Mouse (Mus musculus) CH12.LX (cell line): Measurements from ENCODE around the gene Olfr1163. TPM values are rescaled to one million over a fixed set of nuclear protein-coding genes. Genes with fewer than 3 reads are reported as not detected.

Experiments
- DNase-seq: peaks from one replicate; pipeline ENCODE4 v3.0.0-alpha.2; 2013; ENCODE audit errors: extremely low read depth
- H3K27ac ChIP-seq: 2 replicates; pipeline ENCODE4 v1.5.1; 2012; ENCODE audit warnings: low read depth, mild to moderate bottlenecking, control low read depth, moderate library complexity; ENCODE audit not compliant: insufficient read depth
- H3K27me3 ChIP-seq: replicated peaks from 2 replicates; pipeline ENCODE3; 2012; ENCODE audit warnings: inconsistent platforms
- H3K36me3 ChIP-seq, 2 experiments: replicated peaks in 1 of 2; 2 replicates each; pipeline versions ENCODE3 to v1.6.1; 2012; ENCODE audit warnings: inconsistent platforms in 1 of 2, low read length in 1 of 2, mild to moderate bottlenecking in 1 of 2, mixed read lengths in 1 of 2, moderate library complexity in 1 of 2; ENCODE audit not compliant: control insufficient read depth in 1 of 2, insufficient read depth in 1 of 2
- H3K4me1 ChIP-seq, 2 experiments: 2 replicates each; pipeline ENCODE4 v1.6.1; 2012; ENCODE audit warnings: inconsistent platforms in 1 of 2, moderate library complexity in 1 of 2; ENCODE audit not compliant: insufficient read depth in 2 of 2, control insufficient read depth in 1 of 2
- H3K4me2 ChIP-seq: 2 replicates; pipeline ENCODE4 v1.6.1; 2012; ENCODE audit warnings: low read depth, mild to moderate bottlenecking, control low read depth; ENCODE audit not compliant: poor library complexity, insufficient read depth, severe bottlenecking
- H3K4me3 ChIP-seq, 3 experiments: fragments of 150-350 bp in 1 of 3; sonication (generic) in 1 of 3; replicated peaks in 1 of 3; 2 replicates each; pipeline versions ENCODE3 to v1.5.1; 2011 to 2012; ENCODE audit warnings: low read depth in 2 of 3, low read length in 2 of 3, mild to moderate bottlenecking in 2 of 3, moderate library complexity in 2 of 3, control low read depth in 1 of 3, improper control_type of control experiment in 1 of 3, inconsistent platforms in 1 of 3, mixed read lengths in 1 of 3; ENCODE audit not compliant: poor library complexity in 1 of 3
- H3K79me2 ChIP-seq: replicated peaks from 2 replicates; pipeline ENCODE4 v1.6.1; 2012; ENCODE audit warnings: mild to moderate bottlenecking, moderate library complexity; ENCODE audit not compliant: control insufficient read depth, poor library complexity, insufficient read depth, severe bottlenecking; ENCODE audit errors: extremely low read depth
- H3K9ac ChIP-seq: 2 replicates; pipeline ENCODE4 v1.6.1; 2012; ENCODE audit warnings: low read depth, mild to moderate bottlenecking, control low read depth, moderate library complexity; ENCODE audit not compliant: insufficient read depth
- H3K9me3 ChIP-seq: replicated peaks from 2 replicates; pipeline ENCODE3; 2012; ENCODE audit warnings: low read length, inconsistent platforms, mixed read lengths
- BHLHE40 ChIP-seq: IDR thresholded peaks from 2 replicates; pipeline ENCODE4 v1.6.1; 2011; ENCODE audit warnings: mild to moderate bottlenecking, low read depth, low read length, improper control_type of control experiment
- CHD2 ChIP-seq: IDR thresholded peaks from 2 replicates; pipeline ENCODE4 v1.6.1; 2011; ENCODE audit warnings: low read length, improper control_type of control experiment
- E2F4 ChIP-seq: IDR thresholded peaks from 2 replicates; pipeline ENCODE4 v1.6.1; 2011; ENCODE audit warnings: low read depth, low read length, improper control_type of control experiment; ENCODE audit not compliant: insufficient replicate concordance
- EP300 ChIP-seq: IDR thresholded peaks from 2 replicates; pipeline ENCODE4 v1.6.1; 2011; ENCODE audit warnings: low read length, improper control_type of control experiment
- GABPA ChIP-seq: IDR thresholded peaks from 2 replicates; pipeline ENCODE4 v1.6.1; 2012; ENCODE audit warnings: low read depth, low read length, improper control_type of control experiment, inconsistent platforms; ENCODE audit not compliant: insufficient replicate concordance
- JUND ChIP-seq: conservative IDR thresholded peaks from 2 replicates; pipeline ENCODE4 v1.6.1; 2011; ENCODE audit warnings: low read depth, low read length, improper control_type of control experiment
- MAFK ChIP-seq: IDR thresholded peaks from 2 replicates; pipeline ENCODE4 v1.6.1; 2011; ENCODE audit warnings: low read length, improper control_type of control experiment; ENCODE audit not compliant: insufficient replicate concordance
- MAX ChIP-seq: IDR thresholded peaks from 2 replicates; pipeline ENCODE4 v1.6.1; 2011; ENCODE audit warnings: low read length, improper control_type of control experiment
- MAZ ChIP-seq: IDR thresholded peaks from 2 replicates; pipeline ENCODE4 v1.6.1; 2012; ENCODE audit warnings: low read depth, mild to moderate bottlenecking, inconsistent platforms, low read length, improper control_type of control experiment, moderate library complexity
- MXI1 ChIP-seq: IDR thresholded peaks from 2 replicates; pipeline ENCODE4 v1.6.1; 2011; ENCODE audit warnings: mild to moderate bottlenecking, low read depth, low read length, improper control_type of control experiment
- MYC ChIP-seq: IDR thresholded peaks from 2 replicates; pipeline ENCODE4 v1.6.1; 2011; ENCODE audit warnings: low read depth, mild to moderate bottlenecking, improper control_type of control experiment, low read length
- NRF1 ChIP-seq: IDR thresholded peaks from 2 replicates; pipeline ENCODE4 v1.6.1; 2014; ENCODE audit warnings: low read depth, mild to moderate bottlenecking, inconsistent platforms, low read length, improper control_type of control experiment, moderate library complexity
- PAX5 ChIP-seq: IDR thresholded peaks from 2 replicates; pipeline ENCODE4 v1.6.1; 2012; ENCODE audit warnings: low read length, inconsistent platforms, mixed read lengths
- RAD21 ChIP-seq: IDR thresholded peaks from 2 replicates; pipeline ENCODE4 v1.6.1; 2011; ENCODE audit warnings: low read depth, mild to moderate bottlenecking, low read length, improper control_type of control experiment, moderate library complexity
- RCOR1 ChIP-seq: conservative IDR thresholded peaks from 2 replicates; pipeline ENCODE4 v1.6.1; 2012; ENCODE audit warnings: low read depth, mild to moderate bottlenecking, inconsistent platforms, low read length, improper control_type of control experiment
- SIN3A ChIP-seq: IDR thresholded peaks from 2 replicates; pipeline ENCODE4 v1.6.1; 2012; ENCODE audit warnings: low read length, improper control_type of control experiment, inconsistent platforms
- TBP ChIP-seq: conservative IDR thresholded peaks from 2 replicates; pipeline ENCODE4 v1.6.1; 2011; ENCODE audit warnings: low read depth, low read length, improper control_type of control experiment
- TCF12 ChIP-seq: IDR thresholded peaks from 2 replicates; pipeline ENCODE4 v1.6.1; 2014; ENCODE audit warnings: low read depth, mild to moderate bottlenecking, inconsistent platforms, low read length, improper control_type of control experiment
- UBTF ChIP-seq: IDR thresholded peaks from 2 replicates; pipeline ENCODE4 v1.6.1; 2012; ENCODE audit warnings: low read depth, mild to moderate bottlenecking, inconsistent platforms, low read length, improper control_type of control experiment, moderate library complexity
- USF1 ChIP-seq: IDR thresholded peaks from 2 replicates; pipeline ENCODE4 v1.6.1; 2014; ENCODE audit warnings: low read depth, mild to moderate bottlenecking, inconsistent platforms, low read length, improper control_type of control experiment
- USF2 ChIP-seq: conservative IDR thresholded peaks from 2 replicates; pipeline ENCODE4 v1.6.1; 2011; ENCODE audit warnings: low read depth, low read length, improper control_type of control experiment
- ZC3H11A ChIP-seq: IDR thresholded peaks from 2 replicates; pipeline ENCODE4 v1.6.1; 2012; ENCODE audit warnings: low read depth, mild to moderate bottlenecking, inconsistent platforms, low read length, improper control_type of control experiment
- ZMIZ1 ChIP-seq: IDR thresholded peaks from 2 replicates; pipeline ENCODE4 v1.6.1; 2012; ENCODE audit warnings: low read depth, mild to moderate bottlenecking, inconsistent platforms, low read length, improper control_type of control experiment
- ZNF384 ChIP-seq: IDR thresholded peaks from 2 replicates; pipeline ENCODE4 v1.6.1; 2012; ENCODE audit warnings: low read depth, low read length, improper control_type of control experiment, inconsistent platforms
- dilution Hi-C: fragments of 300-500 bp; cut with MboI; formaldehyde crosslinking; loops from 2 replicates; pipeline ENCODE4 v1.14.3; 2020; ENCODE audit warnings: low sequenced_read_pairs; ENCODE audit not compliant: extremely low pct_unique_long_range_greater_than_20kb, extremely low pct_ligation_motif_present
- in situ Hi-C: fragments of 300-500 bp; cut with MboI; formaldehyde crosslinking; loops from 3 replicates; pipeline ENCODE4 v1.14.3; 2019; ENCODE audit warnings: low sequenced_read_pairs, low pct_ligation_motif_present, low pct_unique_long_range_greater_than_20kb, mixed read lengths
- polyA plus RNA-seq: library from polyadenylated mRNA; unstranded; fragments of >175 nt; gene quantifications from 2 replicates; pipeline ENCODE4 v1.2.1, GENCODE M21; 2012; ENCODE audit warnings: low read depth; ENCODE audit not compliant: insufficient read length
- total RNA-seq, 2 experiments: library from RNA; depleted of rRNA; stranded (reverse); fragments of 300-350 nt in 1 of 2; fragments of >200 nt in 1 of 2; gene quantifications; 2 replicates each; pipeline ENCODE4 v1.2.3; 2012 to 2014

Olfr1163 gene
- total RNA-seq (2012; rRNA removed) (not detected in 2 replicates), total RNA-seq (2014; rRNA removed) (not detected in 2 replicates), polyA plus RNA-seq (not detected in 2 replicates)

GRCm38 (mm10) chr2:88071730-88072129 lies at the start of gene Olfr1163:
TSS of gene Olfr1163 (minus strand) at chr2:88071830.
- Histone ChIP-seq H3K4me3 (no peak within 1 kb of the TSS), H3K4me1 (no peaks in the 10 kb centered on the region), H3K4me2 (no peak within 1 kb of the TSS), H3K9me3 (peaks cover 18% of the 10 kb centered on the region), H3K27ac (no peak within 1 kb of the TSS), H3K36me3 (no peaks in the 10 kb centered on the region), H3K27me3 (no peaks in the 10 kb centered on the region), H3K9ac (no peak within 1 kb of the TSS), H3K79me2 (no peaks in the 10 kb centered on the region)
- dilution Hi-C loops (no loop called here), in situ Hi-C loops (no loop called here)
- TF ChIP-seq GABPA, result no peak
- TF ChIP-seq PAX5, result no peak
- TF ChIP-seq ZMIZ1, result no peak
- no peak for TF ChIP-seq JUND
- TF ChIP-seq MYC, result no peak
- TF ChIP-seq TBP, result no peak
- no peak for TF ChIP-seq BHLHE40
- no peak for TF ChIP-seq UBTF
- no peak for TF ChIP-seq E2F4
- DNase-seq, result no peak

GRCm38 (mm10) chr2:88093866-88094265 lies 22.2 kb upstream of the Olfr1163 start, which contains the start of gene Olfr1164:
TSS of gene Olfr1164 (minus strand) at chr2:88093966.
- dilution Hi-C loops, result no loop called here

GRCm38 (mm10) chr2:88063587-88063986 lies 8.0 kb downstream of the Olfr1163 start:
- Histone ChIP-seq H3K27me3 (no peaks in the 10 kb centered on the region), H3K36me3 (no peaks in the 10 kb centered on the region), H3K4me1 (no peaks in the 10 kb centered on the region), H3K4me3 (no peak overlapping the region), H3K9ac (no peak overlapping the region), H3K4me2 (no peak overlapping the region), H3K27ac (no peak overlapping the region), H3K79me2 (no peaks in the 10 kb centered on the region), H3K9me3 (peaks cover 13% of the 10 kb centered on the region)
- DNase-seq, result no peak
- dilution Hi-C loops, result no loop called here
- in situ Hi-C loops, result no loop called here
- TF ChIP-seq JUND, result no peak
- no peak for TF ChIP-seq ZNF384
- no peak for TF ChIP-seq ZC3H11A
- TF ChIP-seq RAD21, result no peak
- TF ChIP-seq MXI1, result no peak
- TF ChIP-seq USF1, result no peak
- TF ChIP-seq TCF12, result no peak
- TF ChIP-seq MAX, result no peak
- TF ChIP-seq EP300, result no peak
- no peak for TF ChIP-seq MAZ
- TF ChIP-seq USF2, result no peak
- TF ChIP-seq MAFK, result no peak
- TF ChIP-seq RCOR1, result no peak
- TF ChIP-seq SIN3A, result no peak
- no peak for TF ChIP-seq CHD2
- no peak for TF ChIP-seq ZMIZ1
- no peak for TF ChIP-seq MYC
- TF ChIP-seq TBP, result no peak

More at GRCm38 (mm10) chr2:88093866-88094265, 22.2 kb upstream of the Olfr1163 start, which contains the start of gene Olfr1164:
- in situ Hi-C loops, result no loop called here
- TF ChIP-seq ZNF384 (no peak), CHD2 (no peak), SIN3A (no peak), NRF1 (no peak), USF1 (no peak), TCF12 (no peak), UBTF (no peak), BHLHE40 (no peak), RCOR1 (no peak)
- Histone ChIP-seq H3K9ac (no peak within 1 kb of the TSS), H3K9me3 (peaks cover 19% of the 10 kb centered on the region), H3K36me3 (no peaks in the 10 kb centered on the region), H3K4me2 (no peak within 1 kb of the TSS), H3K4me1 (no peaks in the 10 kb centered on the region), H3K27ac (no peak within 1 kb of the TSS), H3K4me3 (no peak within 1 kb of the TSS), H3K79me2 (no peaks in the 10 kb centered on the region), H3K27me3 (no peaks in the 10 kb centered on the region)
- DNase-seq, result no peak
